Mouse (Mus musculus) myocyte (in vitro differentiated cells): Measurements from ENCODE around the gene Ube2f.

Experiments used
- E2F4 ChIP-seq: IDR thresholded peaks from one replicate; pipeline ENCODE4 v1.6.1; 2011; ENCODE audit warnings: mild to moderate bottlenecking, control low read depth, moderate library complexity; ENCODE audit not compliant: insufficient read depth
- MYOD1 ChIP-seq, 3 experiments: IDR thresholded peaks; one replicate each; pipeline ENCODE4 v1.6.1; 2011; ENCODE audit warnings: control low read depth in 2 of 3, low read depth in 2 of 3, mild to moderate bottlenecking in 2 of 3, moderate library complexity in 1 of 3; ENCODE audit not compliant: insufficient read length in 2 of 3, control insufficient read depth in 1 of 3
- MYOG ChIP-seq, 3 experiments: IDR thresholded peaks; one replicate each; pipeline ENCODE4 v1.6.1; 2011; ENCODE audit warnings: control low read depth in 2 of 3, low read depth in 2 of 3, mild to moderate bottlenecking in 2 of 3; ENCODE audit not compliant: insufficient read length in 2 of 3, control insufficient read depth in 1 of 3, insufficient read depth in 1 of 3
- POLR2A ChIP-seq: IDR thresholded peaks from one replicate; pipeline ENCODE4 v1.6.1; 2011; ENCODE audit warnings: low read depth, mild to moderate bottlenecking, control low read depth, moderate library complexity; ENCODE audit not compliant: insufficient read length
- POLR2AphosphoS2 ChIP-seq: IDR thresholded peaks from one replicate; pipeline ENCODE4 v1.6.1; 2011; ENCODE audit warnings: low read depth, control low read depth; ENCODE audit not compliant: insufficient read length
- REST ChIP-seq: IDR thresholded peaks from one replicate; pipeline ENCODE4 v1.6.1; 2011; ENCODE audit warnings: mild to moderate bottlenecking, control low read depth, moderate library complexity; ENCODE audit not compliant: insufficient read depth, insufficient read length
- SRF ChIP-seq: IDR thresholded peaks from one replicate; pipeline ENCODE4 v1.6.1; 2011; ENCODE audit warnings: low read depth; ENCODE audit not compliant: control insufficient read depth, insufficient read length
- TCF12 ChIP-seq: IDR thresholded peaks from one replicate; pipeline ENCODE4 v1.6.1; 2011; ENCODE audit warnings: mild to moderate bottlenecking, control low read depth; ENCODE audit not compliant: poor library complexity, insufficient read depth, severe bottlenecking
- TCF3 ChIP-seq: IDR thresholded peaks from one replicate; pipeline ENCODE4 v1.6.1; 2011; ENCODE audit warnings: low read depth, control low read depth; ENCODE audit not compliant: insufficient read length
- USF1 ChIP-seq: IDR thresholded peaks from one replicate; pipeline ENCODE4 v1.6.1; 2011; ENCODE audit warnings: low read depth, mild to moderate bottlenecking, control low read depth, moderate library complexity

DNA sequence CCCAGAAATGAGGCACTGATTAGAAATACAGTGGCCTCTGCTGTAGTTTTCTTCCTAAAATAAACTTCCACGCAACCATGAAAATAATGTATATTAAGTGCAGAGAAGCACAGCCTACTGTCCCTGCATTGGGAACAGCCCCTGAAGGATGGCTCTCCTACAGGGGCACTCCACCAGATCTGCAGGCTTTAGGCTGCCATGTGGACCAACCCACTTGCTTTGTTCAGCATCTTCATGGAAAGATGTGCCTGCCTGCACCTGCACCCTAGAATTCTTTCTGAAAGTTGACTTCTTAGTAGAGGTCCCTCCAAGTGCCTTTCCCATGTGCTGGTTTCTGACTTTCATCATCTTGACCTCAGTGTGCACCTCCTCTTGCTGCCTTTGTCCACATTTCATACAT lies 34.8 kb upstream of the Ube2f start:
- no peak for TF ChIP-seq TCF12
- TF ChIP-seq E2F4: no peak
- TF ChIP-seq POLR2A: no peak
- no peak for TF ChIP-seq POLR2AphosphoS2
- no peak for TF ChIP-seq SRF
- no peak for TF ChIP-seq USF1
- TF ChIP-seq MYOG (IDR thresholded peaks at IDR 0.05; ENCODE audit: control insufficient read depth in 1 of 3, insufficient read depth in 1 of 3, insufficient read length in 2 of 3, low read depth in 2 of 3): no peak
- TF ChIP-seq REST: no peak
- no peak for TF ChIP-seq TCF3
- TF ChIP-seq MYOD1 (IDR thresholded peaks at IDR 0.05; ENCODE audit: control insufficient read depth in 1 of 3, insufficient read length in 2 of 3, low read depth in 2 of 3): no peak
